Mouse (Mus musculus) MEL (cell line): Measurements from ENCODE around the gene Lce3b.

ENCODE experiments used
- CTCF ChIP-seq, 3 experiments: IDR thresholded peaks in 2 of 3; conservative IDR thresholded peaks in 1 of 3; 2 replicates each; pipeline ENCODE4 v1.5.1; 2011 to 2012; ENCODE audit warnings: low read length in 3 of 3, low read depth in 2 of 3, mild to moderate bottlenecking in 2 of 3, improper control_type of control experiment in 1 of 3, inconsistent platforms in 1 of 3, mixed read lengths in 1 of 3, moderate library complexity in 1 of 3; ENCODE audit not compliant: control insufficient read depth in 1 of 3, insufficient read depth in 1 of 3, poor library complexity in 1 of 3, severe bottlenecking in 1 of 3
- EP300 ChIP-seq, 2 experiments: IDR thresholded peaks; 2 replicates each; pipeline ENCODE4 v1.6.1; 2011; ENCODE audit warnings: improper control_type of control experiment in 2 of 2, low read length in 2 of 2, low read depth in 1 of 2, mild to moderate bottlenecking in 1 of 2
- GATA1 ChIP-seq: IDR thresholded peaks from 2 replicates; pipeline ENCODE4 v1.6.1; 2011; ENCODE audit warnings: low read depth, low read length, improper control_type of control experiment
- HCFC1 ChIP-seq: IDR thresholded peaks from 2 replicates; pipeline ENCODE4 v1.6.1; 2012; ENCODE audit warnings: low read depth, mild to moderate bottlenecking, inconsistent platforms, low read length, improper control_type of control experiment, moderate library complexity
- JUND ChIP-seq: IDR thresholded peaks from 2 replicates; pipeline ENCODE4 v1.6.1; 2011; ENCODE audit warnings: low read depth, mild to moderate bottlenecking, improper control_type of control experiment, low read length
- MEF2A ChIP-seq: IDR thresholded peaks from 2 replicates; pipeline ENCODE4 v1.6.1; 2014; ENCODE audit warnings: low read depth, mild to moderate bottlenecking, inconsistent platforms, low read length, improper control_type of control experiment; ENCODE audit not compliant: poor library complexity, insufficient replicate concordance, severe bottlenecking; ENCODE audit errors: extremely low read depth
- POLR2A ChIP-seq, 2 experiments: IDR thresholded peaks; 2 replicates each; pipeline ENCODE4 v1.6.1; 2011 to 2012; ENCODE audit warnings: low read length in 2 of 2, mild to moderate bottlenecking in 2 of 2, control low read depth in 1 of 2, improper control_type of control experiment in 1 of 2, low read depth in 1 of 2, moderate library complexity in 1 of 2; ENCODE audit not compliant: control insufficient read depth in 1 of 2, insufficient read depth in 1 of 2, poor library complexity in 1 of 2
- RAD21 ChIP-seq: IDR thresholded peaks from 2 replicates; pipeline ENCODE4 v1.6.1; 2011; ENCODE audit warnings: mild to moderate bottlenecking, low read depth, low read length, improper control_type of control experiment
- SIN3A ChIP-seq: IDR thresholded peaks from 2 replicates; pipeline ENCODE4 v1.6.1; 2012; ENCODE audit warnings: low read length, improper control_type of control experiment, inconsistent platforms
- TAL1 ChIP-seq: IDR thresholded peaks from 2 replicates; pipeline ENCODE4 v1.6.1; 2012; ENCODE audit warnings: mild to moderate bottlenecking, inconsistent platforms, low read length, moderate library complexity, mixed read lengths

GRCm38 (mm10) chr3:92966761-92967160 lies 34.0 kb downstream of the Lce3b start, which contains the start of gene Lce3e:
- TF ChIP-seq SIN3A: no peak
- TF ChIP-seq CTCF (IDR thresholded peaks at IDR 0.05 in 2 of 3, conservative IDR thresholded peaks at IDR 0.05 in 1 of 3; ENCODE audit: control insufficient read depth in 1 of 3, insufficient read depth in 1 of 3, low read depth in 2 of 3, low read length in 3 of 3, poor library complexity in 1 of 3, severe bottlenecking in 1 of 3): no peak
- TF ChIP-seq GATA1: no peak
- TF ChIP-seq HCFC1: no peak
- no peak for TF ChIP-seq MEF2A
- no peak for TF ChIP-seq TAL1
- TF ChIP-seq POLR2A (IDR thresholded peaks at IDR 0.05; ENCODE audit: control insufficient read depth in 1 of 2, insufficient read depth in 1 of 2, low read depth in 1 of 2, low read length in 2 of 2, poor library complexity in 1 of 2): no peak
- TF ChIP-seq EP300 (IDR thresholded peaks at IDR 0.05; ENCODE audit: low read depth in 1 of 2, low read length in 2 of 2): no peak
- no peak for TF ChIP-seq JUND
- TF ChIP-seq RAD21: no peak
